ENCODE assay signal across 25 mouse cellular contexts in genomic region chr12:33053746-33054145, GRCm38 (mm10). TPM values are rescaled to one million over a fixed set of nuclear protein-coding genes. Genes with fewer than 3 reads are reported as not detected.
"Had no signal": no experiment of that assay in that cellular context is flagged by ENCODE, and none has a peak within 500 bp of the region (broad histone marks: within the 10 kb centered on the region; RNA-seq: fewer than 3 reads in every experiment).

No protein-coding gene starts in this region.

- H3K9ac ChIP-seq: limb, embryonic 12.5 days; limb, embryonic 15.5 days; liver, embryonic 14.5 days; liver, postnatal 0 days; midbrain, embryonic 13.5 days; neural tube, embryonic 12.5 days; neural tube, embryonic 15.5 days; stomach, embryonic 15.5 days had no signal

- ATAC-seq: intestine, postnatal 0 days; liver, postnatal 0 days; midbrain, embryonic 13.5 days had no signal

- H3K36me3 ChIP-seq: limb, embryonic 12.5 days; limb, embryonic 15.5 days; midbrain, embryonic 13.5 days; neural tube, embryonic 12.5 days; neural tube, embryonic 15.5 days; stomach, embryonic 15.5 days had no signal

- H3K27me3 ChIP-seq: limb, embryonic 12.5 days; limb, embryonic 15.5 days; neural tube, embryonic 12.5 days; neural tube, embryonic 15.5 days; stomach, embryonic 15.5 days had no signal

- H3K4me3 ChIP-seq: limb, embryonic 12.5 days; limb, embryonic 15.5 days; midbrain, embryonic 13.5 days; neural tube, embryonic 12.5 days; neural tube, embryonic 15.5 days; stomach, embryonic 15.5 days had no signal

- H3K27ac ChIP-seq: kidney, postnatal 0 days; limb, embryonic 12.5 days; limb, embryonic 15.5 days; liver, embryonic 14.5 days; midbrain, embryonic 13.5 days; neural tube, embryonic 12.5 days; neural tube, embryonic 15.5 days; stomach, embryonic 15.5 days had no signal

- DNase-seq: kidney, adult 2 months; kidney, postnatal 25 days; left cerebral cortex, postnatal 4 days; liver, postnatal 0 days; lung, postnatal 14 days; lung, postnatal 4 days; right cerebral cortex, adult 18-20 months; right cerebral cortex, postnatal 14 days; right cerebral cortex, postnatal 4 days; thymus, postnatal 25 days had no signal

- H3K9me3 ChIP-seq: limb, embryonic 12.5 days; limb, embryonic 15.5 days; midbrain, embryonic 13.5 days; neural tube, embryonic 12.5 days; neural tube, embryonic 15.5 days; stomach, embryonic 15.5 days had no signal

- H3K4me2 ChIP-seq: limb, embryonic 12.5 days; limb, embryonic 15.5 days; liver, embryonic 11.5 days; midbrain, embryonic 13.5 days; neural tube, embryonic 12.5 days; neural tube, embryonic 15.5 days; stomach, embryonic 15.5 days had no signal

RNA-seq across cellular contexts. Expression of gene Cdhr3, which starts 38.9 kb away (rescaled TPM):
- total RNA-seq: megakaryocyte progenitor cell, adult 5-6 weeks; megakaryocyte-erythroid progenitor cell, adult 5-6 weeks had no signal
- polyA plus RNA-seq: kidney, adult 2 months; kidney, embryonic 14.5 days; kidney, postnatal 0 days; large intestine, adult 2 months; limb, embryonic 12.5 days; liver, embryonic 11.5 days; liver, embryonic 14.5 days; liver, postnatal 0 days; midbrain, embryonic 13.5 days; urinary bladder, adult 2 months had no signal
